Mouse (Mus musculus) CH12.LX (cell line): ENCODE measurements at regions not wholly inside any gene's neighbourhood (a gene's known extent, or its start where the extent isn't known, plus 50 kb on each side); places are given as distances from the start of the nearest gene placed in this dataset.

Experiments
- CTCF ChIP-seq, 2 experiments: IDR thresholded peaks in 1 of 2; conservative IDR thresholded peaks in 1 of 2; 2 replicates each; pipeline ENCODE4 v1.5.1; 2011 to 2012; ENCODE audit warnings: low read depth in 2 of 2, low read length in 2 of 2, improper control_type of control experiment in 1 of 2, inconsistent platforms in 1 of 2, mild to moderate bottlenecking in 1 of 2, moderate library complexity in 1 of 2
- E2F4 ChIP-seq: IDR thresholded peaks from 2 replicates; pipeline ENCODE4 v1.6.1; 2011; ENCODE audit warnings: low read depth, low read length, improper control_type of control experiment; ENCODE audit not compliant: insufficient replicate concordance
- GABPA ChIP-seq: IDR thresholded peaks from 2 replicates; pipeline ENCODE4 v1.6.1; 2012; ENCODE audit warnings: low read depth, low read length, improper control_type of control experiment, inconsistent platforms; ENCODE audit not compliant: insufficient replicate concordance
- MAX ChIP-seq: IDR thresholded peaks from 2 replicates; pipeline ENCODE4 v1.6.1; 2011; ENCODE audit warnings: low read length, improper control_type of control experiment
- MYC ChIP-seq: IDR thresholded peaks from 2 replicates; pipeline ENCODE4 v1.6.1; 2011; ENCODE audit warnings: low read depth, mild to moderate bottlenecking, improper control_type of control experiment, low read length
- NELFE ChIP-seq: IDR thresholded peaks from 2 replicates; pipeline ENCODE4 v1.6.1; 2011; ENCODE audit warnings: low read depth, low read length, improper control_type of control experiment
- POLR2A ChIP-seq: IDR thresholded peaks from 2 replicates; pipeline ENCODE4 v1.6.1; 2011; ENCODE audit warnings: low read depth, mild to moderate bottlenecking, improper control_type of control experiment, low read length
- RCOR1 ChIP-seq: conservative IDR thresholded peaks from 2 replicates; pipeline ENCODE4 v1.6.1; 2012; ENCODE audit warnings: low read depth, mild to moderate bottlenecking, inconsistent platforms, low read length, improper control_type of control experiment
- SIN3A ChIP-seq: IDR thresholded peaks from 2 replicates; pipeline ENCODE4 v1.6.1; 2012; ENCODE audit warnings: low read length, improper control_type of control experiment, inconsistent platforms
- SMC3 ChIP-seq: IDR thresholded peaks from 2 replicates; pipeline ENCODE4 v1.6.1; 2011; ENCODE audit warnings: low read depth, low read length, improper control_type of control experiment
- USF2 ChIP-seq: conservative IDR thresholded peaks from 2 replicates; pipeline ENCODE4 v1.6.1; 2011; ENCODE audit warnings: low read depth, low read length, improper control_type of control experiment

DNA sequence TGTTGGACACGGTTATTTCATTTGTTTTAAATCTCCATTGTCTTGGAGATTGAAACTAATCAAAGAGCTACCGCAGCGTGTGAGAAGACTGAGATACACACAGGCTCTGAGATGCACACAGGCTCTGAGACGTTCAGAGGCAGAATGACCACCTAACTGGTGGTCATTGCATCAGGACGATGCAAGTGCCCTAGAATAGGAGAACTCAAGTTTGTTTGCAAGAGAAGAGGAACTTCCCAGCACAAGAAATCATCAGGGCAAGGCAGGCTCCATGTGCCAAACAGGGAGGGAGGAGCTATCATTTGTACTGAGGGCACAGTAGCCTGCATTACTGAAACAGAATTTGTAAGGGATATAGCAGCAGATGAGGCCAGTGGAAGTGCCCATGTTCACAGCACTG is 190.7 kb upstream of the Lpp start:
- TF ChIP-seq E2F4 (no peak), RCOR1 (no peak), GABPA (no peak), SMC3 (no peak), NELFE (no peak), USF2 (no peak), POLR2A (no peak), CTCF (conservative IDR thresholded peaks at IDR 0.05 in 1 of 2, IDR thresholded peaks at IDR 0.05 in 1 of 2; ENCODE audit: low read depth in 2 of 2, low read length in 2 of 2) (no peak), SIN3A (no peak), MAX (no peak), MYC (no peak)
